Mouse (Mus musculus) limb, embryonic 14.5 days (tissue): Measurements from ENCODE around the gene Trpv3. TPM values are rescaled to one million over a fixed set of nuclear protein-coding genes. Genes with fewer than 3 reads are reported as not detected.

ENCODE experiments used
- ATAC-seq: fragments of 200-750 bp; cut with Nextera tagmentation; 2 replicates; pipeline ENCODE4 v1.8.0; 2017; ENCODE audit warnings: low read depth, moderate number of reproducible peaks, moderate TSS enrichment; ENCODE audit not compliant: low FRiP score
- DNase-seq: peaks from one replicate; pipeline ENCODE4 v3.0.0-alpha.2; 2015; ENCODE audit warnings: low spot score
- H3K27ac ChIP-seq: fragments of 300-500 bp; sonication (generic); replicated peaks from 2 replicates; pipeline ENCODE4 v1.5.1; 2014; ENCODE audit warnings: low read depth, mild to moderate bottlenecking, low read length, moderate library complexity, mixed read lengths
- H3K27me3 ChIP-seq: fragments of 300-500 bp; sonication (generic); 2 replicates; pipeline ENCODE4 v1.6.1; 2014; ENCODE audit warnings: low read length, mixed read lengths; ENCODE audit not compliant: control insufficient read depth, insufficient read depth
- H3K36me3 ChIP-seq: fragments of 300-500 bp; sonication (generic); 2 replicates; pipeline ENCODE4 v1.6.1; 2014; ENCODE audit warnings: mild to moderate bottlenecking, low read length, moderate library complexity, mixed read lengths; ENCODE audit not compliant: control insufficient read depth, insufficient read depth
- H3K4me1 ChIP-seq: fragments of 300-500 bp; sonication (generic); 2 replicates; pipeline ENCODE4 v1.6.1; 2014; ENCODE audit warnings: antibody characterized with exemption, low read length, mixed read lengths; ENCODE audit not compliant: control insufficient read depth, insufficient read depth
- H3K4me2 ChIP-seq: fragments of 300-500 bp; sonication (generic); replicated peaks from 2 replicates; pipeline ENCODE4 v1.6.1; 2014; ENCODE audit warnings: low read depth, mild to moderate bottlenecking, low read length, moderate library complexity; ENCODE audit not compliant: severe bottlenecking
- H3K4me3 ChIP-seq: fragments of 300-500 bp; sonication (generic); replicated peaks from 2 replicates; pipeline ENCODE4 v1.5.1; 2014; ENCODE audit warnings: low read length
- H3K9ac ChIP-seq: fragments of 300-500 bp; sonication (generic); 2 replicates; pipeline ENCODE4 v1.6.1; 2014; ENCODE audit warnings: mild to moderate bottlenecking, low read depth, low read length, moderate library complexity; ENCODE audit not compliant: severe bottlenecking
- H3K9me3 ChIP-seq: fragments of 300-500 bp; sonication (generic); 2 replicates; pipeline ENCODE4 v1.6.1; 2016; ENCODE audit warnings: low read length; ENCODE audit not compliant: control insufficient read depth
- POLR2A ChIP-seq: fragments of 200-500 bp; IDR thresholded peaks from 2 replicates; pipeline ENCODE4 v1.8.0; 2012; ENCODE audit warnings: inconsistent platforms, mild to moderate bottlenecking, moderate library complexity, borderline replicate concordance; ENCODE audit not compliant: insufficient read depth, insufficient read length; ENCODE audit errors: extremely low read depth
- WGBS: fragments of 180-500 bp; shearing (Covaris S2); extraction: QIAGEN DNeasy Blood & Tissue Kit; methylation state at CpG from one replicate; pipeline ENCODE4 v1.1.7; 2014; 5-methylcytosine and 5-hydroxymethylcytosine counted together
- polyA plus RNA-seq, 2 experiments: library from polyadenylated mRNA; depleted of rRNA in 1 of 2; stranded (reverse) in 1 of 2; unstranded in 1 of 2; fragments of >200 nt; fragmentation: Nextera tagmentation in 1 of 2; extraction: Ambion mirVana in 1 of 2; gene quantifications; 2 replicates each; pipeline versions ENCODE4 v1.2.1 to v1.2.3; 2012 to 2014

The Trpv3 gene
- polyA plus RNA-seq, 2 experiments, result 0.54 to 0.55 TPM

DNA sequence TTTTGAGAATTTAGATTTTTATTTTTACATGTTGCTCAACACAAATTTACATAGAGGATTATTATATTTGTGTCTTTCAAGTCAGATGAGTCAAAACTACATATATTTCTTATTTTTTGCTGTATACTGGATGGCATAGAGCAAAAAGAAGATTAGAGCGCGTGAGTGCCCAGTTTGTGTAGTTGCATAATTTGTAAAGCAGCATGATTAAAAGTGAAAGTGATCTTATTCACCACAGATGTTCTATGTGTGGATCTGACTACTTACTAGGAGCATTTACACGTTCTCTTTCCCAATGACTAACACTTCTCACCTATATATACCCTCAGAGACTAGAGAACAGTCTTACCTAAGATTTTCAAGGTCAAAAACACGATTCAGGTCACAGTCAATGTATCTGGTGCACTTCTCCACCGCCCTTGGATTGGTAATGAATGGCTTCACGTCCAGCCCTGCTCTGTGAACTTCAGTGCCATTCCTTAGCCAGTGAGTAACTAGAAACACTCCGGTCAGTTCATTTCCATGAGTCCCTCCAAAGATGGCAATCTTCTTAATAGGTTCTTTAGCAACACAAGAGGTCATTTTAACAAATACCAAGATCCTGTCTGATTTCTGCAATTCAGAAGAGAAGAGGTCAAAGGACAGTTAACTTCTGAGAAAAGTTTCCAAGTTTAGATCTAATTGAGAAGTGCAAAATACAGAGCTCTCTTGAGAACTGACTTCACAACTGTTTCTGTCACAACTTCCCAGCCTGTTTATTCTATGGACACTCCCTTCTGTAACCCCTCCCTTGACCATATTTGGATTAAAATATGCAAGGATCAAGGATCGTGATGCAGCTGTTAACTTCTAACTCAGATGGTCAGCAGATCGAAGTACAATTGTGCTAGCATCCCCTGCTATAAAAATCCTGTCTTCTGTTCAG is 57.0 kb downstream of the Trpv3 start:
- no peaks in the 10 kb centered on the region for H3K27me3 ChIP-seq
- 68% methylated on average over 9 of the region's 9 CpGs for WGBS
- TF ChIP-seq POLR2A, result no peak
- no peaks in the 10 kb centered on the region for H3K36me3 ChIP-seq
- ATAC-seq (no peak), DNase-seq (no peak)
- no peaks in the 10 kb centered on the region for H3K9me3 ChIP-seq
- H3K4me1 ChIP-seq, result no peaks in the 10 kb centered on the region
- no peak overlapping the region for H3K9ac ChIP-seq
- no peak overlapping the region for H3K4me2 ChIP-seq
- no peak overlapping the region for H3K4me3 ChIP-seq
- H3K27ac ChIP-seq, result no peak overlapping the region

DNA sequence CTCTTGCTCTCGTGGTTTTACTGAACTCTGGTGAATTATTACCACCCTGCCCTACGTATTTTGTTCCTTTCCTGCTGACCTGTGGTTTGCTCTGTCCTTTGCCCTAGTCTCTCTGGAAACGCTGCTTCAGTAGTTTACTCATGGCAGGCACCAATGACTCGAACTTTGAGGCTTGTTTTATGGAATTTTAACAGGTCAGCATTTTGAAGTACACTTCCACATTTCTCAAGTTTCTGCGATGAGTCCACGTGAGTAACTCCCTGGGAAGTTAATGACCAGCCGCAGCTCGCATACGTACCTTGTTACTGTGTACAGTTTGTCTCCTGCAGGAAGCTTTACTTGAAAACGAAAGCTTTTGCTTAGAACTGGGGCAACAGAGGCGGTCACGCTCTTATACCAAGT is 59.3 kb downstream of the Trpv3 start:
- H3K4me1 ChIP-seq, result no peaks in the 10 kb centered on the region
- no peak for ATAC-seq

DNA sequence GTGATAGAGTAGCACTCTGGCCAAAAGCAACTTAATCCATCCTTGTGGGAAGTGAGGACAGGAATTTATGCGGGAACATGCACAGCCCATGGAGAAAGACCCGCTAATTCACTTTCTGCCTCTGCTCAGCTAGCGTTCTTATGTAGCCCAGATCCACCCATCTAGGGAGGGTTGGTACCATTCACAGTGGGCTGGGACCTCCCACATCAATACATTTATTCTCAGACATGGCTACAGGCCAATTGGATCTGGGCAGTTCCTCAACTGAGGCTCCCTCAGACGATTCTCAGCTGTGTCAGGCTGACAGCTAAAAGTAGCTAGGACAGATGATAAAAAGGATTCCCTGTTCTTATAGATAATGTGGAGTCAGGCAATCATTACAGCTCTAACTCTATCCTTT is 60.2 kb downstream of the Trpv3 start:
- no peaks in the 10 kb centered on the region for H3K27me3 ChIP-seq
- no peak for ATAC-seq
- H3K36me3 ChIP-seq, result no peaks in the 10 kb centered on the region
- H3K4me2 ChIP-seq, result no peak overlapping the region
- 73% methylated on average over 4 of the region's 4 CpGs for WGBS
- no peak overlapping the region for H3K9ac ChIP-seq
- no peak for TF ChIP-seq POLR2A
- DNase-seq, result no peak
- no peak overlapping the region for H3K4me3 ChIP-seq
- H3K27ac ChIP-seq, result no peak overlapping the region
- H3K4me1 ChIP-seq, result no peaks in the 10 kb centered on the region
- H3K9me3 ChIP-seq, result no peaks in the 10 kb centered on the region

More for the DNA sequence above, 59.3 kb downstream of the Trpv3 start:
- WGBS, result 20% methylated on average over 12 of the region's 12 CpGs
- Histone ChIP-seq H3K4me2 (0 out of 2 replicates have a peak overlapping the region, but pooled peaks have one; percentile 3), H3K27ac (no peak overlapping the region), H3K4me3 (no peak overlapping the region), H3K36me3 (no peaks in the 10 kb centered on the region), H3K9me3 (no peaks in the 10 kb centered on the region), H3K9ac (0 out of 2 replicates have a peak overlapping the region, but pooled peaks have one; percentile 21), H3K27me3 (no peaks in the 10 kb centered on the region)
- no peak for DNase-seq
- no peak for TF ChIP-seq POLR2A

DNA sequence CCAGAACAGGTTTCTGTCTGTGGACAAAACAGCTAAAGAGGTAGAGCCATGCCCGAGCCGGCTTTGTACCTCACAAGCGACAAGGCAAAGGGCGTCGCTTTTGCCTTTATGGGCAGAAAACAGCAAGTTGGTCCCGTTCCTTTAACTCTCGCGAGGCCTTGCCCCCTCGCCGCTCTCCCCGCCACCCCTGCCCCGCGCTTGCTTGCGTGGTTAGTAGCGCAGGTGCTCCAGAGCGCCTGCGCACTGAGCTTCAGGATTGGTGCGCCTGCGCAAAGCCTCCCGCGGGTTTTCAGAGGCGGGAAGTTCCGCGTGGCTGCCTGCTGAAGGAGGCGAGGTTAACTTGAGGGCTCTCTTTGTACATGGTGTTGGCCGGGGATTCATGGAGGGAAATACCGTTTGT is 62.3 kb downstream of the Trpv3 start, which contains the start of the genes Aspa, Gm49340 and Spata22:
Aspa (minus strand) TSS at position 155 of the 400 bp plus-strand sequence.
Gm49340 (plus strand) TSS at position 300 of the 400 bp plus-strand sequence.
Spata22 (plus strand) TSS at position 300 of the 400 bp plus-strand sequence.
- Histone ChIP-seq H3K4me1 (no peaks in the 10 kb centered on the region), H3K4me3 (no peak within 1 kb of the TSS), H3K27me3 (no peaks in the 10 kb centered on the region), H3K4me2 (no peak within 1 kb of the TSS), H3K9me3 (no peaks in the 10 kb centered on the region), H3K27ac (no peak within 1 kb of the TSS), H3K9ac (no peak within 1 kb of the TSS), H3K36me3 (no peaks in the 10 kb centered on the region)
- ATAC-seq (no peak), DNase-seq (no peak)
- 83% methylated on average over 27 of the region's 27 CpGs for WGBS
- TF ChIP-seq POLR2A, result no peak

DNA sequence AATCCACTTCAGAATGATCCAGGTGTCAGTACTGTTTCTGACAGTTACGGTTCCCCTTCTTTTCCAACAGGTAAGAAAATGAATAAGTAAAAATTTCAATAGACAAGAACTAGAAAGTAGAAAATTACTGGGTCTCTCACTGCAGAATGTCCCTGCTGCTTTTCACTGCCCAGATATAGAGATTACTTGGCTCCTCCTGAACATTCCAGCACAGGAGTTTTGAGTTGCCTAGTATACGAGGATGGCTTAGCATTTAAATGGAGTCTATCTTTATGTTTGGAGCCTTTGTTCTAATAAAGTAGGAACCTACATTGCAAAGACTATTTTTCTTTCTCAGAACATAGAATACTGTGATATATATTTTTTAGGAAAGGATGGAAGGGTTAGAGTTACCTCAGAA is 66.2 kb downstream of the Trpv3 start:
- no peaks in the 10 kb centered on the region for H3K4me1 ChIP-seq
- no peaks in the 10 kb centered on the region for H3K9me3 ChIP-seq
- no peaks in the 10 kb centered on the region for H3K27me3 ChIP-seq
- H3K27ac ChIP-seq, result no peak overlapping the region
- no peak overlapping the region for H3K4me2 ChIP-seq
- no peak for DNase-seq
- ATAC-seq, result no peak
- no peaks in the 10 kb centered on the region for H3K36me3 ChIP-seq
- no peak overlapping the region for H3K9ac ChIP-seq
- no peak for TF ChIP-seq POLR2A
- H3K4me3 ChIP-seq, result no peak overlapping the region
- WGBS, result 73% methylated on average over 2 of the region's 2 CpGs
